Mouse (Mus musculus): ENCODE data around the gene Cdc37.

- TF ChIP-seq GATA1 (IDR thresholded peaks at IDR 0.05; ENCODE audit: borderline replicate concordance, low read length) = no peak
- TF ChIP-seq FLI1 (IDR thresholded peaks at IDR 0.05; ENCODE audit: low read length) = no peak
Measured at GRCm38 (mm10) chr9:21137229-21137628, 12.6 kb downstream of the Cdc37 start.

All from megakaryocyte, embryonic 14.5 days (primary cell).